Mouse (Mus musculus) stomach, postnatal 0 days (tissue): Measurements from ENCODE around the gene Kif1b. TPM values are rescaled to one million over a fixed set of nuclear protein-coding genes. Genes with fewer than 3 reads are reported as not detected.

Source experiments
- ATAC-seq: fragments of 200-750 bp; cut with Nextera tagmentation; 2 replicates; pipeline ENCODE4 v1.8.0; 2017; ENCODE audit not compliant: low FRiP score, low TSS enrichment
- DNase-seq: peaks from one replicate; pipeline ENCODE4 v3.0.0-alpha.2; 2016; ENCODE audit warnings: low spot score
- H3K27ac ChIP-seq: fragments of 300-500 bp; sonication (generic); replicated peaks from 2 replicates; pipeline ENCODE4 v1.5.1; 2014; ENCODE audit warnings: mild to moderate bottlenecking, control low read depth
- H3K27me3 ChIP-seq: fragments of 300-500 bp; sonication (generic); 2 replicates; pipeline ENCODE4 v1.6.1; 2014; ENCODE audit warnings: low read length; ENCODE audit not compliant: control insufficient read depth, insufficient read depth
- H3K36me3 ChIP-seq: fragments of 300-500 bp; sonication (generic); 2 replicates; pipeline ENCODE4 v1.6.1; 2014; ENCODE audit warnings: low read length, mixed read lengths; ENCODE audit not compliant: control insufficient read depth, insufficient read depth
- H3K4me1 ChIP-seq: fragments of 300-500 bp; sonication (generic); replicated peaks from 2 replicates; pipeline ENCODE4 v1.6.1; 2014; ENCODE audit warnings: antibody characterized with exemption; ENCODE audit not compliant: control insufficient read depth, insufficient read depth
- H3K4me2 ChIP-seq: fragments of 300-500 bp; sonication (generic); replicated peaks from 2 replicates; pipeline ENCODE4 v1.6.1; 2014; ENCODE audit warnings: low read depth, mild to moderate bottlenecking, control low read depth, moderate library complexity
- H3K4me3 ChIP-seq: fragments of 300-500 bp; sonication (generic); 2 replicates; pipeline ENCODE4 v1.5.1; 2014; ENCODE audit warnings: low read depth, low read length, control low read depth
- H3K9ac ChIP-seq: fragments of 300-500 bp; sonication (generic); 2 replicates; pipeline ENCODE4 v1.6.1; 2014; ENCODE audit warnings: mild to moderate bottlenecking, low read length, control low read depth, mixed read lengths
- H3K9me3 ChIP-seq: fragments of 300-500 bp; sonication (generic); 2 replicates; pipeline ENCODE4 v1.6.1; 2016; ENCODE audit warnings: low read length; ENCODE audit not compliant: control insufficient read depth
- CTCF ChIP-seq: IDR thresholded peaks from 2 replicates; pipeline ENCODE4 v1.5.1; 2016; ENCODE audit warnings: antibody characterized with exemption, low read depth, mild to moderate bottlenecking, moderate library complexity
- EP300 ChIP-seq: optimal IDR thresholded peaks from 2 replicates; pipeline ENCODE3; 2016; ENCODE audit warnings: antibody characterized with exemption
- WGBS: fragments of 180-500 bp; shearing (Covaris S2); extraction: QIAGEN DNeasy Blood & Tissue Kit; methylation state at CpG from one replicate; pipeline ENCODE4 v1.1.7; 2014; 5-methylcytosine and 5-hydroxymethylcytosine counted together
- polyA plus RNA-seq: library from polyadenylated mRNA; unstranded; fragments of >200 nt; fragmentation: Nextera tagmentation; extraction: Ambion mirVana; gene quantifications from 2 replicates; pipeline ENCODE4 v1.2.1, GENCODE M21; 2015

Gene Kif1b
- polyA plus RNA-seq, 1 experiment from 2014 or later, result 23.9 TPM

DNA sequence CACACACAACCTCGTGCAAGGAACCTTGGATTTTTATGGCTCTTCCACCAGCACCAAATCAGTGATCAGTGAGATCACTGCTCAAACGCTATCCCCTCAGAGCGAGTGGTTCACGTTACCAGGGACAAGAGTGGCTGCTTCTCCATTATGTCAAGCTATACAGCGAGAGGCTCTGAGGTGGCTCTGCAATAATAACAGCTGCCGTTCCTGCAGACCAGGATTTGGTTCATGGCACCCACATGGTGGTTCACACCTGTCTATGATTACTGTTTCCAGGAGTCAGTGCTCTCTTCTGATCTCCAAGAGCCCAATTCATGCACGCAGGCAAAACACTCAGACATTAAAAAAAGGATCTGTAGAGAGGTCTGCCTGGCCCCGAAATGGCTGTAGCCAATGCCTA is 169.0 kb downstream of the Kif1b start:
- Histone ChIP-seq H3K27ac (no peak overlapping the region), H3K9me3 (no peaks in the 10 kb centered on the region), H3K27me3 (no peaks in the 10 kb centered on the region), H3K36me3 (no peaks in the 10 kb centered on the region), H3K4me1 (no peaks in the 10 kb centered on the region), H3K9ac (no peak overlapping the region), H3K4me2 (no peak overlapping the region), H3K4me3 (no peak overlapping the region)
- no peak for DNase-seq
- TF ChIP-seq CTCF (no peak), EP300 (no peak)
- ATAC-seq, result no peak
- WGBS, result 75% methylated on average over 8 of the region's 8 CpGs

DNA sequence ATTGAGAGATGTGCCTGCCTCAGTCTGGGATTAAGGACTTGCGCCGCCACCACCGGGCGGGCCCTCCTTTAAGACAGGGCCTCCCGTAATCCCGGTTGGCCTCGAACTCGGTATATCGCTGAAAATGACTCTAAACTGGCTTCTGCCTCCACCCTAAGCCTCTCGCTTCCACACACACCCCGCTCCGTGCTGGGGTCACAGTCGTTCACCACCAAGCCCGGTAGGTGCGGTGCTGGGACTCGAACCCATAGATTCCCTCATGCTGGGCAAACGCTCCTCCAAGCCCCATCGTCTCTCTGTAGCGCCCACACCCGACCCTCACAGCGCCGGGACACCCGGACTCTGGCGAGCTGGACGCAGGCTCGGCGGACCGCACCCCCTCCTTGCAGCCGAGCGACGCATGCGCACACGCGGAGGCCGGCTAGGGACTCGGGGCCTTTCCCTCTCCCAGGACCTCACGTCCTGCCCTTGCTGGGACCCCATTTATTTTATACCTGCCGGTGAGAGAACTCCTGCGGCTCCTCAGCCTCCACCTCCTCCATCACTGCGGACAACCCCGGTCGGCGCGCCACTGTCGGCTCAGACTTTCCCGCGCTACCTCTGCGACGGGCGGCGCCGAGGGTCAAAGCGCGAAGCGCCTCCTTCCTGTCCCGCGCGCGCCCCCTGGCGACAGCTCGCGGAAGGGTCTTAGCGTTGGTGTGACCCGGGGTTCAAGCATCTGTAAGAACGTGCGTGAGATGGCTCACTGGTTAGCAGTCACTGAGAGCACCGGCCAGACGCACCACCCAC is 170.3 kb downstream of the Kif1b start, which contains the start of gene Cenps:
Gene Cenps (minus strand): TSS at position 648 of the 789 bp plus-strand sequence.
- TF ChIP-seq CTCF (peak; percentile 97), EP300 (no peak)
- Histone ChIP-seq H3K36me3 (no peaks in the 10 kb centered on the region), H3K9me3 (no peaks in the 10 kb centered on the region), H3K27ac (peak within 1 kb of the TSS; percentile 74), H3K4me3 (peak within 1 kb of the TSS; percentile 59), H3K9ac (peak within 1 kb of the TSS; percentile 61), H3K4me2 (peak within 1 kb of the TSS; percentile 74), H3K27me3 (no peaks in the 10 kb centered on the region), H3K4me1 (no peaks in the 10 kb centered on the region)
- peak; percentile 92 for ATAC-seq
- DNase-seq, result peak; percentile 93
- WGBS, result 1% methylated on average over 68 of the region's 68 CpGs

DNA sequence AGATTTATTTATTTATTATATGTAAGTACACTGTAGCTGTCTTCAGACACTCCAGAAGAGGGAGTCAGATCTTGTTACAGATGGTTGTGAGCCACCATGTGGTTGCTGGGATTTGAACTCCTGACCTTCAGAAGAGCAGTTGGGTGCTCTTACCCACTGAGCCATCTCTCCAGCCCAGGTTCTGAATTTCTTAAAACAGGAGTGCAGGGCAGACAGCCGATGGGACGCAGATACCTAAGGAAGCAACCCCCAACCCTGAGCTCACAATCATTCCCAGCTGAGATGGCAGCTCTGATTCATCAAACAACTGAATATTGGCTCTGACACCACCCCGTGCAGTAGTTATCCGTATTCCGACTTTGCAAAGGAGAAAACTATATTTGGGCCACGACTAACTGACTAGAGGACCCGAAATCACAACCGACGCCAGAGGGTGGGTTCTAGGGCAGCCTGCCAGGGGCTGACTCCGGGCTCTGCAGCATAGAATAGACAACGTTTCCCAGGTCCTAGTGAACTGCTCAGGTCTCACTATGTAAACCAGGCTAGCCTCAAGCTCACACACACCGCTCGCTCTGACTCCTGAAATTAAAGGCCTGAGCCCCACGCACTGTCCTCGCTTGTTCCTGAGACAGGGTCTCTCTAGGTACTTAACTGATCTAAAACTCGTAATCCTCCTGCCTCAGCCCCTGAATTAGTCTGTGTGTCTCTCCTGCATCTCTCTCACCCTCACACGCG is 171.2 kb downstream of the Kif1b start:
- H3K27me3 ChIP-seq, result no peaks in the 10 kb centered on the region
- no peaks in the 10 kb centered on the region; the same call in 1 of the 2 replicates for H3K36me3 ChIP-seq
- DNase-seq, result no peak
- no peak for ATAC-seq
- peak overlapping the region; percentile 61; the same call in 1 of the 2 replicates for H3K9ac ChIP-seq
- H3K4me2 ChIP-seq, result peak overlapping the region; percentile 74
- no peak for TF ChIP-seq CTCF
- TF ChIP-seq EP300, result no peak
- H3K4me1 ChIP-seq, result no peaks in the 10 kb centered on the region
- 55% methylated on average over 18 of the region's 18 CpGs for WGBS
- no peaks in the 10 kb centered on the region for H3K9me3 ChIP-seq
- H3K4me3 ChIP-seq, result peak overlapping the region; percentile 59
- no peak overlapping the region for H3K27ac ChIP-seq

DNA sequence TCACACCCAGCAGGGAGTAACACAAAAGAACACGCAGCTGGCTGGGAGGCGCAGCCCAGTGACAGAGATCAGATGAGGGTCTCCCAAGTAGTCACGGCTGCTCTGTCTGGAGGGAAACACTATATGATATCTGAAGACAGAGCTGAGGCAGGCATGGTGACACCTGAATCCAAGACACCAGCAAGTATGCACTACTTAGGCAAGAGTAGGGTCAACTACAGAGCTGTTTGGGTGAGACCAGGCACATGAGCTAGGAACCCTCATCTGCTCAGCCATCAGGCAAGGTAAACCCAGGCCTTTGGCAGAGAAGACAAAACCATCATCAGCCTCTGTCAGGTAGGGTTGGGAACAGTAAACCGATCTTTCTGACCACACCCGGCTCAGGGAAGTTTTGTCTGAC is 174.1 kb downstream of the Kif1b start:
- H3K4me1 ChIP-seq, result no peaks in the 10 kb centered on the region
- no peak for TF ChIP-seq CTCF
- TF ChIP-seq EP300, result no peak
- H3K27me3 ChIP-seq, result no peaks in the 10 kb centered on the region
- ATAC-seq (no peak), DNase-seq (no peak)
- no peaks in the 10 kb centered on the region for H3K9me3 ChIP-seq
- no peak overlapping the region for H3K27ac ChIP-seq
- no peaks in the 10 kb centered on the region; the same call in 1 of the 2 replicates for H3K36me3 ChIP-seq
- H3K4me3 ChIP-seq, result no peak overlapping the region
- no peak overlapping the region for H3K9ac ChIP-seq
- WGBS, result 60% methylated on average over 5 of the region's 5 CpGs
- H3K4me2 ChIP-seq, result no peak overlapping the region

DNA sequence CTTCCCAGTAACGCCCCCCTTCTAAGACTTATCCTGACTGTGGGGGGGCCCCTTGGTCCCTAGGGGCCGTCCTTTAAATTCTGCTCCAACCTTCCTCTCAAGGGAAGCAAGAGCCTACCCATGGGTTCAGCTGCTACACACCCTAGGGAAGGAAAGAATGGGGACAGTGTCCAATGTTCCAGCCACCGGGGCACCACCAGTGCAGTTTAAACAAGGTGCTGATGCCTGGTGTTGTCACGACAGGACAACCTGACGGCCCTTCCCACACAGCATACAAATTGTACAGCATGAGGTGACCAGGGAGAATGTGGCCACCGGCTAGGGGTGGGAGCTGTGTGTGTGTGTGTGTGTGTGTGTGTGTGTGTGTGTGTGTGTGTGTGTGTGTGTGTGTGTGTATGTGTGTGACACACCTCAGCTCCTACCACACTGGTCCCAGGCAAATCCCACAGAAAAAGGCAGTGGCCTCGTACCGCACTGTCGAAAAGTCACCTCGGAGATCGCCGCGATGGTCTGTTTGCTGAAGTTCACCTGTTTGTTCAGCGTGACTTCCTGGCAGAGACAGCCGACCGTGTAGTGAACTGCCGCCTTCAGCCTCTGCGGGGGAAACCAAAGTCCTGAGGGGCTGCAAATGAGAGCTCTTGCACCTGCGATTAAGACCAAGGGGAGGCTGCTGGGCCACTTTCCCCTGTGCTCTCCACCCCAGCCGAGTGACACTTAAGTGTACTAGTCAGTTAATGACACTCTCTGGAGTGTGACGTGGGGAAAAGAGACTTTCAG is 175.5 kb downstream of the Kif1b start:
- WGBS, result 69% methylated on average over 21 of the region's 21 CpGs
- Histone ChIP-seq H3K4me3 (no peak overlapping the region), H3K9ac (no peak overlapping the region), H3K9me3 (no peaks in the 10 kb centered on the region), H3K27ac (no peak overlapping the region), H3K36me3 (no peaks in the 10 kb centered on the region; the same call in 1 of the 2 replicates), H3K4me2 (no peak overlapping the region), H3K4me1 (no peaks in the 10 kb centered on the region), H3K27me3 (no peaks in the 10 kb centered on the region)
- no peak for DNase-seq
- TF ChIP-seq EP300, result no peak
- no peak for TF ChIP-seq CTCF
- peak; percentile 30; the same call in 1 of the 2 replicates for ATAC-seq
